Mouse (Mus musculus) stomach, postnatal 0 days (tissue): Measurements from ENCODE around the gene Cdk14. TPM values are rescaled to one million over a fixed set of nuclear protein-coding genes. Genes with fewer than 3 reads are reported as not detected.

Experiments
- ATAC-seq: fragments of 200-750 bp; cut with Nextera tagmentation; 2 replicates; pipeline ENCODE4 v1.8.0; 2017; ENCODE audit not compliant: low FRiP score, low TSS enrichment
- DNase-seq: peaks from one replicate; pipeline ENCODE4 v3.0.0-alpha.2; 2016; ENCODE audit warnings: low spot score
- H3K27ac ChIP-seq: fragments of 300-500 bp; sonication (generic); replicated peaks from 2 replicates; pipeline ENCODE4 v1.5.1; 2014; ENCODE audit warnings: mild to moderate bottlenecking, control low read depth
- H3K27me3 ChIP-seq: fragments of 300-500 bp; sonication (generic); 2 replicates; pipeline ENCODE4 v1.6.1; 2014; ENCODE audit warnings: low read length; ENCODE audit not compliant: control insufficient read depth, insufficient read depth
- H3K36me3 ChIP-seq: fragments of 300-500 bp; sonication (generic); 2 replicates; pipeline ENCODE4 v1.6.1; 2014; ENCODE audit warnings: low read length, mixed read lengths; ENCODE audit not compliant: control insufficient read depth, insufficient read depth
- H3K4me1 ChIP-seq: fragments of 300-500 bp; sonication (generic); replicated peaks from 2 replicates; pipeline ENCODE4 v1.6.1; 2014; ENCODE audit warnings: antibody characterized with exemption; ENCODE audit not compliant: control insufficient read depth, insufficient read depth
- H3K4me2 ChIP-seq: fragments of 300-500 bp; sonication (generic); replicated peaks from 2 replicates; pipeline ENCODE4 v1.6.1; 2014; ENCODE audit warnings: low read depth, mild to moderate bottlenecking, control low read depth, moderate library complexity
- H3K4me3 ChIP-seq: fragments of 300-500 bp; sonication (generic); 2 replicates; pipeline ENCODE4 v1.5.1; 2014; ENCODE audit warnings: low read depth, low read length, control low read depth
- H3K9ac ChIP-seq: fragments of 300-500 bp; sonication (generic); 2 replicates; pipeline ENCODE4 v1.6.1; 2014; ENCODE audit warnings: mild to moderate bottlenecking, low read length, control low read depth, mixed read lengths
- H3K9me3 ChIP-seq: fragments of 300-500 bp; sonication (generic); 2 replicates; pipeline ENCODE4 v1.6.1; 2016; ENCODE audit warnings: low read length; ENCODE audit not compliant: control insufficient read depth
- CTCF ChIP-seq: IDR thresholded peaks from 2 replicates; pipeline ENCODE4 v1.5.1; 2016; ENCODE audit warnings: antibody characterized with exemption, low read depth, mild to moderate bottlenecking, moderate library complexity
- EP300 ChIP-seq: optimal IDR thresholded peaks from 2 replicates; pipeline ENCODE3; 2016; ENCODE audit warnings: antibody characterized with exemption
- WGBS: fragments of 180-500 bp; shearing (Covaris S2); extraction: QIAGEN DNeasy Blood & Tissue Kit; methylation state at CpG from one replicate; pipeline ENCODE4 v1.1.7; 2014; 5-methylcytosine and 5-hydroxymethylcytosine counted together
- polyA plus RNA-seq: library from polyadenylated mRNA; unstranded; fragments of >200 nt; fragmentation: Nextera tagmentation; extraction: Ambion mirVana; gene quantifications from 2 replicates; pipeline ENCODE4 v1.2.1, GENCODE M21; 2015

Gene Cdk14
- polyA plus RNA-seq, 1 experiment from 2014 or later = 6.1 TPM

DNA sequence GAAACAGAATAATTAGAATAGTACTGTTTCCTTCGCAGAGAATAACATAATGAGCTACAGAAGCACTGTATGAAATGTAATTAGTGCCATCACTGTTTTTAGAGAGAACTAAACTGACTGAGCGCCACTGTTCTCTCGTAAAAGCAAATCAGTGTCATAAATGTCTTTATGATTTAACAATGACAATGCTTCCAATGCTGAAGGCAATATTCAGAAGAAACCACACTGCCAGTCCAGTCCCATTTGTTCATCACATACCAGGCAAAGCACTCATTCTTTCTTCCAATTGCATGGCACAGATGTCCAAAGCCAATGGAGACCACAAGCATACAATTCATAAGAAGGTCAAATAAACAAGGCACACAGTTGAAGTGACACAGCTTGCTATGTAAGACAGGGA lies 355.4 kb downstream of the Cdk14 start:
- ATAC-seq (no peak), DNase-seq (no peak)
- H3K27me3 ChIP-seq = no peaks in the 10 kb centered on the region
- no peaks in the 10 kb centered on the region for H3K9me3 ChIP-seq
- no peak overlapping the region for H3K4me2 ChIP-seq
- no peak overlapping the region for H3K9ac ChIP-seq
- 90% methylated on average over 3 of the region's 3 CpGs for WGBS
- H3K4me3 ChIP-seq = no peak overlapping the region
- no peak for TF ChIP-seq CTCF
- no peak for TF ChIP-seq EP300
- H3K36me3 ChIP-seq = no peaks in the 10 kb centered on the region
- H3K4me1 ChIP-seq = no peaks in the 10 kb centered on the region
- no peak overlapping the region for H3K27ac ChIP-seq

DNA sequence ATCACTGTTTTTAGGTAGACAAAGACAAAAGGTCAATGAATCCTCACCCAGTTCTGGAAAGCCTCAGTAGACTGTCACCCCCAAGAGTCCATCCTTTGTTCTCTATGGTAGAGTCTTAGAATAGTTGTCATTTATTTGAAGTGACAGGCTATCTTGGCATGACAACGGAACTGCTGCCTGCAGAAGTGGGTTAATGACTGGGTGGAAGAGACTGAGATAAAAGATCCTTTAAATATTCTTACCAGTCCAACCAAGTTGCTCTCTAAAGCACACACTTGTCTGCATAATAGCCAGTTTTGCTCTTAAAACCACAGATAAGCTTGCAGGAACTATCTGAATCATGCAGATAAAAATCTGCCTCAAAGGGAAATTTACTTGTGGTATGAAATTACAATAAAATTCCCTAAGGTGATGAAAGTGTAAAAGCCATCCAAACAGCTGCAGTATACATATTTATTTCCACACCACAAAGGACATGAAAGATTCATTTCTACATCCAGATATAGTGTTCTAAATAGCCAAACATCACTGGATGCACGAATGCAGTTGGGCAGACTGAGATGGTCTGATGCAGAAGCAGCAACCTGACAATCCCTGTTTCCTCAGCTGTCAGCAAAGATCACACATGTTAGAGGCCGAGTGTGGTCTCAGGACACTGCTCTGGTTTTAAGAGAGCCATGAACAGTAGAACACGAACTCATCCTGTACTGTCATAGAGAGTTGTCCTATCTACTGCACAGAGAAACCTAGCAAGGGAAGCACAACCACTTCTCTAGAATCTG lies 363.8 kb downstream of the Cdk14 start:
- ATAC-seq (no peak), DNase-seq (no peak)
- no peak overlapping the region for H3K9ac ChIP-seq
- no peak overlapping the region for H3K27ac ChIP-seq
- H3K4me3 ChIP-seq = no peak overlapping the region
- TF ChIP-seq CTCF = no peak
- TF ChIP-seq EP300 = no peak
- no peak overlapping the region for H3K4me2 ChIP-seq
- H3K4me1 ChIP-seq = no peaks in the 10 kb centered on the region
- H3K36me3 ChIP-seq = no peaks in the 10 kb centered on the region
- 70% methylated on average over 4 of the region's 4 CpGs for WGBS
- no peaks in the 10 kb centered on the region for H3K27me3 ChIP-seq
- no peaks in the 10 kb centered on the region for H3K9me3 ChIP-seq

DNA sequence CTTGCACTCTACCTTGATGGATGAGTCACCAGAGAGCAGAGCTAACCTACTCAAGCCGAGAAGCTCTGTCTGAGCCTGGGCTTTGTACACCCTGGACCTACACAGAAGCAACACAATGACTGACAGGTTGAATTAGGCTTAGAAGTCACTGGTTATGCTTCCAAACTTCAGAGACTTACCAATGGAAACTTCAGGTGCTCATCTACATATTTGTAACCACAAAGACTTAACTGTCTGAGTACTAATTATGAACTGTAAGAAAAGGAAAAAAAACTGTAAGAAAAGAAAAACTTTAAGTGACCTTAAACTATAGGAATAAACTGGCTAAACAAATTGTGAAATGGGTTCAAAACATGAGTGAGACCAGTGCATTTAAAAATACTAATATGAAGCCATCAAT lies 364.6 kb downstream of the Cdk14 start:
- no peaks in the 10 kb centered on the region for H3K4me1 ChIP-seq
- no peak for ATAC-seq
- no peak for DNase-seq
- H3K27me3 ChIP-seq = no peaks in the 10 kb centered on the region
- TF ChIP-seq EP300 (no peak), CTCF (no peak)
- H3K9me3 ChIP-seq = no peaks in the 10 kb centered on the region
- no peak overlapping the region for H3K4me3 ChIP-seq
- no peak overlapping the region for H3K27ac ChIP-seq
- H3K9ac ChIP-seq = no peak overlapping the region
- WGBS = 43% methylated on average over 1 of the region's 1 CpGs
- no peak overlapping the region for H3K4me2 ChIP-seq
- no peaks in the 10 kb centered on the region for H3K36me3 ChIP-seq

DNA sequence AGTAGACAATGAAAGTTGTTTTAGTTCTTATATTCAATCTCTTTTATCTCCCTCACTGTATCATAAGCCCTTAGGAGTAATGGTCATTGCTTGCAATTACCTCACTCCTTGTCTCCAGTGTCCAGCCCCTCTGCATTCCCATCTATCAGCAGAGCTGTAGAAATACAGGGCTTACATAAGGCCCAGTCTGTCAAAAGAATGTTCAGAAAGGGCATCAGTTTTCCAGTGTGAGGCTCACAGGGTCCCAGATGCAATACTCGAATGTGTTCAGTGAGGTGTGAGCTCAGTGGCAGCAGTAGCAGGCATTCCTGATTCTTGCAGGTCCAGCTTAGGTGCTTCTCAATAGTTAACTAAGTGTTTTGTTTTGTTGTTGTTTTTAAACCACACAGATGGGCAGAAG lies 365.8 kb downstream of the Cdk14 start:
- Histone ChIP-seq H3K9me3 (no peaks in the 10 kb centered on the region), H3K27me3 (no peaks in the 10 kb centered on the region), H3K9ac (no peak overlapping the region), H3K4me2 (no peak overlapping the region), H3K4me3 (no peak overlapping the region), H3K27ac (no peak overlapping the region), H3K4me1 (no peaks in the 10 kb centered on the region), H3K36me3 (no peaks in the 10 kb centered on the region)
- no peak for ATAC-seq
- 41% methylated on average over 1 of the region's 1 CpGs for WGBS
- no peak for DNase-seq
- TF ChIP-seq CTCF = no peak
- no peak for TF ChIP-seq EP300

DNA sequence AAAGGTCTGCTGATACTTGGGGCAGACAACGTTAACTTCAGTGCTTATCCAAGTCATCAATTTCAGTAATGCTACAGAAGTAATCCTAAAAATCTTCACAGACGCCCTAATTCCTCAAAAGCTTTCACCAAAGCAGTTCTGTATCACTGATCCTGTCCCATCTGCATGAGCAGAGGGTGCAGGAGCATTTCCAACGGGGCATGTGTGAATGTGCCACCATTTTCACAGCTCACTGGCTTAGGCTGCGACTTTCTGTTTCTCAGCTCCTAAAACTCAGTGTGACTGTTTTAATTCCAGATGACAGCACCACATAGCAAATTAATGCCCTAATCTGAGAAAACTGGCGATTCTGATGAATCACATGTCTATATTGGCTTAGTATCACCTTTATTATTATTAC lies 375.8 kb downstream of the Cdk14 start:
- TF ChIP-seq EP300 = no peak
- no peak for TF ChIP-seq CTCF

DNA sequence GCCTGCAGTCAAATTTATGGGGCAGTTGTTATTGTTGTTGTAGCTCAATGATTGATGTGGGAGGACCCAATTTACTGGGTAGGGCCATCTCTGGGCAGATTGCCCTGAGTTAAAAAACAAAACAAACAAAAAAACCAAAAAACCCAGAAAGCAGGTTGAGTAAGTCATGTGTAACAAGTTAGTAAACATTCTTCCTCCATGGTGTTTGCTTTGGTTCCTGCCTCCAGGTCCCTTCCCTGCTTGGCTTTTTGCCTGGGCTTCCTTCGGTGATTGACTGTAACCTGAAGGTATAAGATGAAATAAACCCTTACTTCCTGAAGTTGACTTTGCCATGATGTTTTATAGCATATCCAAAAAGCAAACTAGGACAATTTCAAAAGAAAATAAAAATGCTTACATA lies 377.4 kb downstream of the Cdk14 start:
- ATAC-seq (no peak), DNase-seq (no peak)
- WGBS = 52% methylated on average over 1 of the region's 1 CpGs
- no peaks in the 10 kb centered on the region for H3K9me3 ChIP-seq
- no peak overlapping the region for H3K4me2 ChIP-seq
- no peak overlapping the region for H3K9ac ChIP-seq
- TF ChIP-seq EP300 = no peak
- no peak for TF ChIP-seq CTCF
- H3K27me3 ChIP-seq = no peaks in the 10 kb centered on the region
- no peak overlapping the region for H3K27ac ChIP-seq
- no peaks in the 10 kb centered on the region for H3K4me1 ChIP-seq
- H3K4me3 ChIP-seq = no peak overlapping the region
- no peaks in the 10 kb centered on the region for H3K36me3 ChIP-seq

More for the DNA sequence above, 375.8 kb downstream of the Cdk14 start:
- H3K9ac ChIP-seq = no peak overlapping the region
- H3K36me3 ChIP-seq = no peaks in the 10 kb centered on the region
- no peak overlapping the region for H3K4me3 ChIP-seq
- 78% methylated on average over 5 of the region's 5 CpGs for WGBS
- H3K4me2 ChIP-seq = no peak overlapping the region
- no peak overlapping the region for H3K27ac ChIP-seq
- no peaks in the 10 kb centered on the region for H3K4me1 ChIP-seq
- ATAC-seq = no peak
- no peaks in the 10 kb centered on the region for H3K9me3 ChIP-seq
- no peak for DNase-seq
- H3K27me3 ChIP-seq = no peaks in the 10 kb centered on the region
